27 mouse cellular contexts compared by ENCODE assay signal in the genomic region with DNA sequence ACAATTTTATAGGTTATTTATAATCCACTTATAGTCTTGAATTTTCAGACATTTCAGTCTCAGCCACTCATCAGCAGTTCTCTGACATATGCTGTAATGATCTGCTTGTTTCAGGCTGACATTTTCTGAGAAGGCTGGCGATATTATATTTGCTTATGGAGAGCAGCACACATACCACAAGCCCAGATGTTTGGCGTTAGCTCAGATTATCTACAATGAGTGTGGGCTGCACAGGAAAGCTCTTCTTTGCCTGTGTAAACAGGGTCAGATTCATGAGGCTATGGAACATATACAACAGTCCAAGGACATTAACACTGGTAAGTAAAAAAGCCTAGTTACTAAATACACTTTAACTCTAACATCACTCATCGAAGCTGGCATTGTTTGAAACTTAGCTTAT. TPM values are rescaled to one million over a fixed set of nuclear protein-coding genes. Genes with fewer than 3 reads are reported as not detected.
A peak's percentile ranks its signal among the peaks of the same experiment; 100 is the strongest.
DNase-seq lines count a peak whose midpoint lies in the region; ATAC-seq and TF ChIP-seq lines count a peak whose summit lies in the region.
"Had no signal": no experiment of that assay in that cellular context is flagged by ENCODE, and none has a peak within 500 bp of the region (broad histone marks: within the 10 kb centered on the region; RNA-seq: fewer than 3 reads in every experiment).

No protein-coding gene starts in this region.

- no peak overlapping the region for H3K27ac ChIP-seq in lung, embryonic 14.5 days (ENCODE audit: low read depth)
- no peak overlapping the region for H3K27ac ChIP-seq in embryonic facial prominence, embryonic 13.5 days
- H3K27ac ChIP-seq: embryonic facial prominence, embryonic 12.5 days; forebrain, embryonic 10.5 days; forebrain, embryonic 13.5 days; hindbrain, embryonic 10.5 days; hindbrain, embryonic 13.5 days had no signal

- no peak for TF ChIP-seq CTCF in lung, embryonic 14.5 days (IDR thresholded peaks at IDR 0.05; ENCODE audit: low read depth)

- H3K4me1 ChIP-seq in lung, embryonic 14.5 days (ENCODE audit: insufficient read depth), result no peaks in the 10 kb centered on the region
- peaks cover 5% of the 10 kb centered on the region; the same call in 1 of the 2 replicates for H3K4me1 ChIP-seq in embryonic facial prominence, embryonic 13.5 days
- H3K4me1 ChIP-seq: embryonic facial prominence, embryonic 12.5 days; forebrain, embryonic 10.5 days; forebrain, embryonic 13.5 days; hindbrain, embryonic 10.5 days; hindbrain, embryonic 13.5 days had no signal

- no peaks in the 10 kb centered on the region for H3K36me3 ChIP-seq in lung, embryonic 14.5 days (ENCODE audit: insufficient read depth)
- H3K36me3 ChIP-seq in embryonic facial prominence, embryonic 13.5 days, result no peaks in the 10 kb centered on the region
- H3K36me3 ChIP-seq: embryonic facial prominence, embryonic 12.5 days; forebrain, embryonic 10.5 days; G1E; hindbrain, embryonic 10.5 days; hindbrain, embryonic 13.5 days had no signal

- no peak for ATAC-seq in lung, embryonic 14.5 days (ENCODE audit: insufficient read depth)
- ATAC-seq in embryonic facial prominence, embryonic 13.5 days (ENCODE audit: insufficient number of reproducible peaks, insufficient read depth, low FRiP score, low TSS enrichment, low read depth), result no peak
- ATAC-seq in inflammation-experienced regulatory T-cells, adult 6 months, result no peak
- ATAC-seq: forebrain, embryonic 13.5 days; forebrain, embryonic 16.5 days; hindbrain, embryonic 16.5 days; intestine, embryonic 16.5 days had no signal

- peak; percentile 35 for DNase-seq in lung, embryonic 14.5 days
- no peak for DNase-seq in lung, postnatal 14 days
- DNase-seq in NIH3T3 (ENCODE audit: low read depth), result peak; percentile 45
- DNase-seq in kidney, adult 8-10 months, result no peak
- DNase-seq: adrenal gland, adult 2 months; adrenal gland, postnatal 14 days; B cell, adult 2 months; cerebellum, adult 11-12 months; cerebellum, adult 8-10 months; cerebellum, postnatal 10 days; cerebellum, postnatal 36 days; gastrocnemius, postnatal 10 days; gastrocnemius, postnatal 36 days; kidney, adult 18-20 months had no signal

- H3K9ac ChIP-seq in lung, embryonic 14.5 days, result no peak overlapping the region
- H3K9ac ChIP-seq in embryonic facial prominence, embryonic 13.5 days, result no peak overlapping the region
- H3K9ac ChIP-seq: embryonic facial prominence, embryonic 12.5 days; forebrain, embryonic 13.5 days; hindbrain, embryonic 13.5 days had no signal

- H3K9me3 ChIP-seq in lung, embryonic 14.5 days (ENCODE audit: low read depth, low read length), result no peaks in the 10 kb centered on the region
- no peaks in the 10 kb centered on the region for H3K9me3 ChIP-seq in embryonic facial prominence, embryonic 13.5 days
- H3K9me3 ChIP-seq: embryonic facial prominence, embryonic 12.5 days; forebrain, embryonic 10.5 days; forebrain, embryonic 13.5 days; G1E; hindbrain, embryonic 10.5 days; hindbrain, embryonic 13.5 days had no signal

- 22% methylated on average over 3 of the region's 3 CpGs for WGBS in lung, embryonic 14.5 days
- 33% methylated on average over 3 of the region's 3 CpGs for WGBS in embryonic facial prominence, embryonic 13.5 days

- H3K4me3 ChIP-seq in lung, embryonic 14.5 days (ENCODE audit: low read depth, low read length), result no peak overlapping the region
- no peak overlapping the region for H3K4me3 ChIP-seq in embryonic facial prominence, embryonic 13.5 days
- H3K4me3 ChIP-seq: embryonic facial prominence, embryonic 12.5 days; forebrain, embryonic 10.5 days; forebrain, embryonic 13.5 days; hindbrain, embryonic 10.5 days; hindbrain, embryonic 13.5 days had no signal

- H3K27me3 ChIP-seq in lung, embryonic 14.5 days (ENCODE audit: insufficient read depth, low read length), result no peaks in the 10 kb centered on the region
- no peaks in the 10 kb centered on the region for H3K27me3 ChIP-seq in embryonic facial prominence, embryonic 13.5 days
- H3K27me3 ChIP-seq: CH12.LX; embryonic facial prominence, embryonic 12.5 days; forebrain, embryonic 13.5 days; hindbrain, embryonic 13.5 days had no signal

- no peak overlapping the region for H3K4me2 ChIP-seq in lung, embryonic 14.5 days
- 0 out of 2 replicates have a peak overlapping the region, but pooled peaks have one; percentile 4 for H3K4me2 ChIP-seq in embryonic facial prominence, embryonic 13.5 days
- H3K4me2 ChIP-seq: embryonic facial prominence, embryonic 12.5 days; forebrain, embryonic 13.5 days; heart, embryonic 11.5 days; hindbrain, embryonic 13.5 days had no signal

RNA-seq across cellular contexts. Expression of a gene that starts 23.6 kb away (rescaled TPM):
- 1,351 and 1,399 TPM in 2 replicates for polyA plus RNA-seq in lung, embryonic 14.5 days (2014; fragmentation: Nextera tagmentation; extraction: Ambion mirVana)
- 1,188 and 1,339 TPM in 2 replicates for polyA plus RNA-seq in embryonic facial prominence, embryonic 13.5 days (2015; fragmentation: Nextera tagmentation; extraction: Ambion mirVana)
- 1,000 to 10,000 TPM in 2 of 3 experiments, 100 to 1,000 TPM in 1; 892 to 1,752 (median 1,284) TPM for polyA plus RNA-seq in inflammation-experienced regulatory T-cells, adult 6 months (2017; shearing (Covaris generic))

RNA-seq across cellular contexts. Expression of a gene that starts 23.8 kb away (rescaled TPM):
- polyA plus RNA-seq in lung, embryonic 14.5 days (2014; fragmentation: Nextera tagmentation; extraction: Ambion mirVana), result 0.15 and 0.18 TPM in 2 replicates
- polyA plus RNA-seq in embryonic facial prominence, embryonic 13.5 days (2015; fragmentation: Nextera tagmentation; extraction: Ambion mirVana), result 0.17 and 0.25 TPM in 2 replicates
- polyA plus RNA-seq in inflammation-experienced regulatory T-cells, adult 6 months (2017; shearing (Covaris generic)), result 1 to 10 TPM in 2 of 3 experiments, under 1 TPM in 1; 0.69 to 1.8 (median 1.4) TPM
- polyA plus RNA-seq: adrenal gland, adult 2 months had no signal

RNA-seq across cellular contexts. Expression of a gene that starts 45.3 kb away (rescaled TPM):
- 39.2 and 41.2 TPM in 2 replicates for polyA plus RNA-seq in lung, embryonic 14.5 days (2014; fragmentation: Nextera tagmentation; extraction: Ambion mirVana)
- 56.6 and 64.8 TPM in 2 replicates for polyA plus RNA-seq in embryonic facial prominence, embryonic 13.5 days (2015; fragmentation: Nextera tagmentation; extraction: Ambion mirVana)
- polyA plus RNA-seq in inflammation-experienced regulatory T-cells, adult 6 months (2017; shearing (Covaris generic)), result 10 to 100 TPM; 54.9 to 68.0 (median 59.2) TPM

RNA-seq across cellular contexts. Expression of a gene that starts 56.7 kb away (rescaled TPM):
- 31.9 and 36.5 TPM in 2 replicates for polyA plus RNA-seq in lung, embryonic 14.5 days (2014; fragmentation: Nextera tagmentation; extraction: Ambion mirVana)
- 31.9 and 35.0 TPM in 2 replicates for polyA plus RNA-seq in embryonic facial prominence, embryonic 13.5 days (2015; fragmentation: Nextera tagmentation; extraction: Ambion mirVana)
- 10 to 100 TPM; 41.2 to 47.8 (median 47.3) TPM for polyA plus RNA-seq in inflammation-experienced regulatory T-cells, adult 6 months (2017; shearing (Covaris generic))

Comparison
In these comparisons a context has a peak if more than half of its experiments do, and no peak if none do; other contexts are left out.
1. DNase-seq: peak in lung, embryonic 14.5 days (single experiment) and NIH3T3 (single experiment); none in lung, postnatal 14 days (single experiment) and kidney, adult 8-10 months (0 of 2).